Mouse (Mus musculus): Measurements from ENCODE around the gene Ddr1. TPM values are rescaled to one million over a fixed set of nuclear protein-coding genes. Genes with fewer than 3 reads are reported as not detected.

The Ddr1 gene
- polyA plus RNA-seq, 1 experiment from 2014 or later, result 87.2 TPM

Other genes starting within 250 kb of the Ddr1 start
- gene H2-Q10, start 234.5 kb downstream of the Ddr1 start, polyA plus RNA-seq (2014; fragmentation: Nextera tagmentation; extraction: Ambion mirVana), result 0.38 TPM in 1 of 2 replicates, not detected in the other
- not detected in 2 replicates for gene Pou5f1, start 198.6 kb downstream of the Ddr1 start, polyA plus RNA-seq (2014; fragmentation: Nextera tagmentation; extraction: Ambion mirVana)
- gene Tcf19, start 187.8 kb downstream of the Ddr1 start, polyA plus RNA-seq (2014; fragmentation: Nextera tagmentation; extraction: Ambion mirVana), result 8.9 and 15.5 TPM in 2 replicates
- gene Cchcr1, start 187.5 kb downstream of the Ddr1 start, polyA plus RNA-seq (2014; fragmentation: Nextera tagmentation; extraction: Ambion mirVana), result 1.6 and 3.4 TPM in 2 replicates
- 0.54 and 0.61 TPM in 2 replicates for gene Psors1c2, start 171.4 kb downstream of the Ddr1 start, polyA plus RNA-seq (2014; fragmentation: Nextera tagmentation; extraction: Ambion mirVana)
- gene Cdsn, start 152.5 kb downstream of the Ddr1 start, polyA plus RNA-seq (2014; fragmentation: Nextera tagmentation; extraction: Ambion mirVana), result 0.11 TPM in 1 of 2 replicates, not detected in the other
- not detected in 2 replicates for gene 2300002M23Rik, start 137.2 kb downstream of the Ddr1 start, polyA plus RNA-seq (2014; fragmentation: Nextera tagmentation; extraction: Ambion mirVana)
- gene Sfta2, start 103.1 kb downstream of the Ddr1 start, polyA plus RNA-seq (2014; fragmentation: Nextera tagmentation; extraction: Ambion mirVana), result not detected in 2 replicates
- gene Gm9573, start 78.0 kb downstream of the Ddr1 start, polyA plus RNA-seq (2014; fragmentation: Nextera tagmentation; extraction: Ambion mirVana), result not detected in 2 replicates
- gene Mucl3, start 60.9 kb downstream of the Ddr1 start, polyA plus RNA-seq (2014; fragmentation: Nextera tagmentation; extraction: Ambion mirVana), result not detected in 2 replicates
- gene Vars2, start 37.0 kb downstream of the Ddr1 start, polyA plus RNA-seq (2014; fragmentation: Nextera tagmentation; extraction: Ambion mirVana), result 9.5 and 14.8 TPM in 2 replicates
- 23.6 and 25.5 TPM in 2 replicates for gene Gtf2h4, start 30.9 kb downstream of the Ddr1 start, polyA plus RNA-seq (2014; fragmentation: Nextera tagmentation; extraction: Ambion mirVana)
- 3.3 and 4.0 TPM in 2 replicates for gene Ier3, start 117.1 kb upstream of the Ddr1 start, polyA plus RNA-seq (2014; fragmentation: Nextera tagmentation; extraction: Ambion mirVana)
- gene Flot1, start 118.6 kb upstream of the Ddr1 start, polyA plus RNA-seq (2014; fragmentation: Nextera tagmentation; extraction: Ambion mirVana), result 59.9 and 74.0 TPM in 2 replicates
- gene Tubb5, start 133.7 kb upstream of the Ddr1 start, polyA plus RNA-seq (2014; fragmentation: Nextera tagmentation; extraction: Ambion mirVana), result 1,880 and 2,054 TPM in 2 replicates
- 7.3 and 8.2 TPM in 2 replicates for gene Mdc1, start 136.9 kb upstream of the Ddr1 start, polyA plus RNA-seq (2014; fragmentation: Nextera tagmentation; extraction: Ambion mirVana)
- 14.5 and 20.2 TPM in 2 replicates for gene Nrm, start 156.7 kb upstream of the Ddr1 start, polyA plus RNA-seq (2014; fragmentation: Nextera tagmentation; extraction: Ambion mirVana)
- 17.4 and 21.0 TPM in 2 replicates for gene Ppp1r18, start 161.0 kb upstream of the Ddr1 start, polyA plus RNA-seq (2014; fragmentation: Nextera tagmentation; extraction: Ambion mirVana)
- gene Dhx16, start 175.2 kb upstream of the Ddr1 start, polyA plus RNA-seq (2014; fragmentation: Nextera tagmentation; extraction: Ambion mirVana), result 27.4 and 30.7 TPM in 2 replicates
- 50.7 and 70.0 TPM in 2 replicates for gene 2310061I04Rik, start 192.8 kb upstream of the Ddr1 start, polyA plus RNA-seq (2014; fragmentation: Nextera tagmentation; extraction: Ambion mirVana)
- gene Atat1, start 205.5 kb upstream of the Ddr1 start, polyA plus RNA-seq (2014; fragmentation: Nextera tagmentation; extraction: Ambion mirVana), result 478 and 503 TPM in 2 replicates
- gene Mrps18b, start 211.8 kb upstream of the Ddr1 start, polyA plus RNA-seq (2014; fragmentation: Nextera tagmentation; extraction: Ambion mirVana), result 54.9 and 55.3 TPM in 2 replicates
- gene Ppp1r10, start 211.8 kb upstream of the Ddr1 start, polyA plus RNA-seq (2014; fragmentation: Nextera tagmentation; extraction: Ambion mirVana), result 36.3 and 45.2 TPM in 2 replicates

All from midbrain, embryonic 14.5 days (tissue).